Mouse (Mus musculus): ENCODE results near the gene Cxcl2.

Gene Cxcl2

GRCm38 (mm10) chr5:90894231-90894630 lies 9.4 kb upstream of the Cxcl2 start:
- CTCF ChIA-PET, result interaction anchor here (0.7 kb wide), 1 partner anchor 694 kb away, joined by 5 read pairs; no protein-coding TSS in a partner anchor

GRCm38 (mm10) chr5:90897429-90897828 lies 6.2 kb upstream of the Cxcl2 start:
- CTCF ChIA-PET, result no interaction called here

DNA sequence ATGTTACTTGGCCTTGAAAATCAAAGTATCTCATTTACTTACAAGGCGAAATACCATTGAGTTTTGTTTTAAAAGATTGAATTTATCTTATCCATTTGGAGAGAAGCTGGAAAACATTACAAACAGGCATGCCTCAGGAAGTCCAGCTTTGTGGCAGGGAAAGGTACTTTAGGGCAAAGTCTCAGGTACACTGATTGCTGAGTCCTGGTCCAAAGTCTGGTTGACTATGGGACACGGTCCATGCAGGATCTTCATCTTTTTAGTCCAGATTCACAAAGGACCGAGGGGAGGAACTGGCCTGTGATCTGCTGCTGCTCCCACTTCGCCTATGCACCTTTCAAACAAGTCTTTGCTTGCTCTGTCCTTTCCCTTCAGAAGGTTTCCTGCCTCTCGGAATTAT lies 4.4 kb upstream of the Cxcl2 start:
- CTCF ChIA-PET, result no interaction called here

DNA sequence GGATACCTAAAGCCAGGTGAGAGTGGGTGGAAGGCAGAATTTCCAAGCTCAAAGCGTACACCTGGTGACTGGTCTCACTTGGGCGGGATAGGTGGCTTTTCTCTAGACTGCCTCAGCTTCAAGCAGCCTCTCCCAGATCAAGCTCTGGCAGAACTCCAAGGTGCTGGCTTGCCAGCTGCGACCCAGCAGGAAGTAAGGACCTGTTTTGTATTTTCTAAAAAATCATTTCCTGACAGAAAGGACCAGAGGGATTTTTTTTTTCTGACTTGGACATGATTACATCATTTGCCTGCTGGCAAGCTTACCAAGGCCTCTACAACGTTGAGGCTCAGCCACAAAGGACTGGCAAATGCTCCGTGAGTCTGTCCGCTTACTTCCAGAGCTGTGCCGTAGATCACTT lies 3.5 kb upstream of the Cxcl2 start:
- CTCF ChIA-PET, result no interaction called here

DNA sequence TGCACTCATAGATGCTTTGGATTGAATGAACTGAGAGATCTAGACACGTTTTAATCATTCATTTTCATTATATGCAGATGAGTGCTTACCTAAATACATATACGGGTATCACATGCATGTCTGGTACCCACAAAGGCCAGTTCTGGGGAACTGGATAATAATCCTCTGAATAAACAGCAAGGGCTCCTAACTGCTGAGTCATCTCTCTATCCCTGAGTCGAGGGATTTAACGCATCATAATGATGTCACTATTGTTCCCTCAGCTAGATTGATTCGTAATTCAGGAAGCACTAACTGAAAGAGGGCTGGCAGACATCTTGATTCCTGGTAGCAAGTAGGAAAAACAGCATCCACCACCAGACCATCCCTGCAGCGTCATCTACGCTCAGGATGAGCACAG lies 3.0 kb upstream of the Cxcl2 start:
- CTCF ChIA-PET, result no interaction called here

- CTCF ChIA-PET, result interaction anchor here (0.7 kb wide), 1 partner anchor 323 kb away, joined by 3 read pairs; no protein-coding TSS in a partner anchor
These were observed 1.1 kb upstream of the Cxcl2 start for GRCm38 (mm10) chr5:90902380-90903260.

DNA sequence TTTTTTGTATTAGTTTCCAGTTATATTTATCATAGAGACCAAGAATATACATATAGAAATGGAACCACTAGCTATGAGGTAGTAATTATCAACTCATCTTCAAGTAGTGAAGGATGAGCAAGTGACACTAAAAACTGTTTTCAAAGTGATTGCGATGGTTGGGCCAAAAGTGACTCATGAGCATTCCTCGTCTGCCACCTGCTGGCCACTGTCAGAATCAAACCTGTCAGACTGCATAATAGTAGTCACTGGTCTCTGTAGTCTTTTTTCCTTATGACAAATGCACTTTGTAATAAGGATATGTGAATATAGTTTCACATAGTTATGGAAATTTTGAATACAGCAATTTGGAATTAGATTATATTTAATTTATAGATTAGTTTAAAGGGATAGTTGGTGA lies 5.3 kb downstream of the Cxcl2 start:
- CTCF ChIA-PET, result no interaction called here

DNA sequence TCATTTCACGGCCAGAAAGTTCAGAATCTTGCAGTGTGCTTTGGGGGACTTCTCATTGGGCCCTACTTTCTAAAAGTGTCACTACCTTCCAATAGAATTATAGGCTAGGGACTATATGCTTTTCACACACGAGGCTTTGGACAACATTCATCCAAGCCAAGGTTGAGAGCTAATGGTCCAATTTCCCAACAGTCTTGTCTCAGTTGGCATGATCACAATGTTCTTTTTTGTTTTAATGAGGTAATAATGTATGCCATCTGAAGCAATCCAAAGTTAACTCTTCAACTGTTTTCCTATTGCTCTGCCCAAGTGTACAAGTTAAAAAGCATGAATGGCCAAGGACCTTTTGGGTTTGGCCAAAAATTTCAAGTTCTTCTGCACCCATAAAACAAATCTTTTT lies 15.8 kb downstream of the Cxcl2 start:
- CTCF ChIA-PET, result no interaction called here

DNA sequence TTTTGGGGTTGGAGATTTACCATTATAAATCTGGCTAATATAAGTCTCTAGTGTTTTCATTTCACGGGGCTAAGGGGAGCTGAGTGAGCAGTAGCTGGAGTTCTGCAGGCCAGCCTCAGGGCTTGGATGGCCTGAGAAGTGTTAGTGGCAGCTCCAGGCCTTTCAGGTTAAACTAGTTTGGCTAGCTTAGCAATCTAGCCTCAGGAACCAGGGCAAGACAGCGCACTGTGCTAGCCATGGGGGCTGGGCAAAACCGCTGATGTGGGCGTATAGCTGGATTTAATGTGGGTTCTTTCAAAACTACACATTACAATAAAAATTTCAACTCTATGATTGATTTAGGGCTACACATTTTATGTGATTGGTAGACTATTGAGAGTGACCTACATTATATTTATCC lies 19.3 kb downstream of the Cxcl2 start:
- CTCF ChIA-PET, result no interaction called here

GRCm38 (mm10) chr5:90930546-90930945 lies 26.9 kb downstream of the Cxcl2 start:
- CTCF ChIA-PET, result interaction anchor here (0.7 kb wide), 1 partner anchor 280 kb away, joined by 3 read pairs; no protein-coding TSS in a partner anchor

GRCm38 (mm10) chr5:90930971-90931851 lies 27.5 kb downstream of the Cxcl2 start, which contains the start of gene Mthfd2l:
TSS of gene Mthfd2l (plus strand) at chr5:90931117.
- CTCF ChIA-PET, result interaction anchor here (0.7 kb wide), 1 partner anchor 280 kb away, joined by 3 read pairs; no protein-coding TSS in a partner anchor

GRCm38 (mm10) chr5:90931911-90932310 lies 28.2 kb downstream of the Cxcl2 start:
- CTCF ChIA-PET, result no interaction called here

DNA sequence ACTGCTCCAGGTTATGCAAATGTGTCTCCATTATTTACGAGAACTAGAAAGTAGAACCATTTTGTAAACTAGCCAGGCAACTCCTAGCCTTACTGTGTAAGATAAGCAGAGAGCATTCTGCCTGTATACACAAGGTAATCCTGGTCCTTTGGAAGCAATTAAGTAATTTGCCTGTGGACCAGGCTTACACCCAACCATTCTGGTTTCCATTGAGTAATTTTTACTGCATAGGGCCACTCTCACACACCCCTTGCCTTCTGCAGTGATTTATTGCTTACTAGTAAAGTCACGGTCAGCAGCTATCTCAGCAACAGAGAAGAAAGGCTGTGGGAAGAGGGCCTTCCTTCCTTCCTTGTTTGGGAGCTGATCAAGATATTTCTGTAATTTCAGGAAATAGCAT lies 33.0 kb downstream of the Cxcl2 start:
- CTCF ChIA-PET, result no interaction called here

- CTCF ChIA-PET, result no interaction called here
These were observed 41.8 kb downstream of the Cxcl2 start for GRCm38 (mm10) chr5:90945453-90945852.

- CTCF ChIA-PET, result no interaction called here
These were observed 45.8 kb downstream of the Cxcl2 start for GRCm38 (mm10) chr5:90949499-90949898.

DNA sequence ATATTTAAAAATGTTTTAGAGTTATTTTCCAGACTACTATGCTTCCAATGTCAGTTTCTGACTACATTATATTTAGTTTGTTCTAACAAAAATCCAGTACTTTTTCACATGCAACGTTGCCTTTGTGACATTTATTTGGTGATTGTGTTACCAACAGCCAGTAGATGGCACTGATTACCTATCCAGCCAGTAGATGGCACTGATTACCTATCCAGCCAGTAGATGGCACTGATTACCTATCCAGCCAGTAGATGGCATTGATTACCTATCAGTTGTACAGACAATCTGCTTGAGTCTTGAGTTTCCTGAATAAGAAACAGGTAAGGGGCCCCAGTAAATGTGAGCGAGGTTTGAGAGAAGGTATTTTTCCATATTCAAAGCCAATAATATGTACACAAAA lies 47.8 kb downstream of the Cxcl2 start:
- CTCF ChIA-PET, result no interaction called here

- CTCF ChIA-PET, result interaction anchor here (0.6 kb wide), 1 partner anchor 1547 kb away, joined by 9 read pairs; no protein-coding TSS in a partner anchor
These were observed 49.2 kb downstream of the Cxcl2 start for GRCm38 (mm10) chr5:90952731-90953481.
